Mouse (Mus musculus) kidney, embryonic 16.5 days (tissue): Measurements from ENCODE around the gene Itch. TPM values are rescaled to one million over a fixed set of nuclear protein-coding genes. Genes with fewer than 3 reads are reported as not detected.

Source experiments
- ATAC-seq: fragments of 200-750 bp; cut with Nextera tagmentation; 2 replicates; pipeline ENCODE4 v1.8.0; 2017; ENCODE audit warnings: moderate TSS enrichment; ENCODE audit not compliant: low FRiP score, low TSS enrichment
- H3K27ac ChIP-seq: fragments of 300-500 bp; sonication (generic); 2 replicates; pipeline ENCODE4 v1.5.1; 2014; ENCODE audit warnings: low read length
- H3K27me3 ChIP-seq: fragments of 300-500 bp; sonication (generic); 2 replicates; pipeline ENCODE4 v1.6.1; 2014; ENCODE audit warnings: low read length, control low read depth, mixed read lengths; ENCODE audit not compliant: insufficient read depth
- H3K36me3 ChIP-seq: fragments of 300-500 bp; sonication (generic); 2 replicates; pipeline ENCODE4 v1.6.1; 2014; ENCODE audit warnings: low read length, control low read depth, mixed read lengths; ENCODE audit not compliant: insufficient read depth
- H3K4me1 ChIP-seq: fragments of 300-500 bp; sonication (generic); 2 replicates; pipeline ENCODE4 v1.6.1; 2014; ENCODE audit warnings: low read length, control low read depth, mixed read lengths; ENCODE audit not compliant: insufficient read depth
- H3K4me2 ChIP-seq: fragments of 300-500 bp; sonication (generic); replicated peaks from 2 replicates; pipeline ENCODE4 v1.6.1; 2014; ENCODE audit warnings: low read depth, low read length
- H3K4me3 ChIP-seq: fragments of 300-500 bp; sonication (generic); 2 replicates; pipeline ENCODE4 v1.5.1; 2014; ENCODE audit warnings: mild to moderate bottlenecking, low read length
- H3K9ac ChIP-seq: fragments of 300-500 bp; sonication (generic); replicated peaks from 2 replicates; pipeline ENCODE4 v1.6.1; 2014; ENCODE audit warnings: low read length
- H3K9me3 ChIP-seq: fragments of 300-500 bp; sonication (generic); 2 replicates; pipeline ENCODE4 v1.6.1; 2016; ENCODE audit warnings: low read length, control low read depth
- WGBS: fragments of 180-500 bp; shearing (Covaris S2); extraction: QIAGEN DNeasy Blood & Tissue Kit; methylation state at CpG from one replicate; pipeline ENCODE4 v1.1.7; 2014; 5-methylcytosine and 5-hydroxymethylcytosine counted together
- polyA plus RNA-seq: library from polyadenylated mRNA; unstranded; fragments of >200 nt; fragmentation: Nextera tagmentation; extraction: Ambion mirVana; gene quantifications from 2 replicates; pipeline ENCODE4 v1.2.1, GENCODE M21; 2015

Itch gene
- 55.2 and 64.6 TPM in 2 replicates for polyA plus RNA-seq

- Histone ChIP-seq H3K9me3 (no peaks in the 10 kb centered on the region), H3K9ac (peak within 1 kb of the TSS; percentile 94), H3K4me2 (peak within 1 kb of the TSS; percentile 74), H3K4me3 (peak within 1 kb of the TSS; percentile 77), H3K4me1 (peaks cover 17% of the 10 kb centered on the region), H3K27me3 (no peaks in the 10 kb centered on the region), H3K27ac (peak within 1 kb of the TSS; percentile 88), H3K36me3 (peaks cover 6% of the 10 kb centered on the region)
- peak; percentile 98 for ATAC-seq
- 3% methylated on average over 52 of the region's 65 CpGs for WGBS
These were observed at the start of gene Itch for GRCm38 (mm10) chr2:155133011-155133976. Gene Itch (plus strand): TSS chr2:155133509.

GRCm38 (mm10) chr2:155084546-155084945 is 48.8 kb upstream of the Itch start:
- Histone ChIP-seq H3K27ac (no peak overlapping the region), H3K9me3 (no peaks in the 10 kb centered on the region), H3K9ac (no peak overlapping the region), H3K4me3 (no peak overlapping the region), H3K27me3 (no peaks in the 10 kb centered on the region), H3K4me1 (no peaks in the 10 kb centered on the region), H3K4me2 (no peak overlapping the region), H3K36me3 (no peaks in the 10 kb centered on the region)
- ATAC-seq: no peak
- WGBS: 85% methylated on average over 5 of the region's 5 CpGs

- no peaks in the 10 kb centered on the region for H3K27me3 ChIP-seq
- no peaks in the 10 kb centered on the region for H3K9me3 ChIP-seq
- no peaks in the 10 kb centered on the region for H3K36me3 ChIP-seq
- H3K9ac ChIP-seq: no peak overlapping the region
- H3K4me2 ChIP-seq: no peak overlapping the region
- WGBS: 82% methylated on average over 5 of the region's 5 CpGs
- ATAC-seq: no peak
- no peaks in the 10 kb centered on the region for H3K4me1 ChIP-seq
- no peak overlapping the region for H3K4me3 ChIP-seq
- no peak overlapping the region for H3K27ac ChIP-seq
These were observed 47.0 kb upstream of the Itch start for GRCm38 (mm10) chr2:155086328-155086727.

GRCm38 (mm10) chr2:155088264-155088663 is 45.0 kb upstream of the Itch start:
- H3K36me3 ChIP-seq: no peaks in the 10 kb centered on the region
- H3K27me3 ChIP-seq: no peaks in the 10 kb centered on the region
- no peaks in the 10 kb centered on the region for H3K4me1 ChIP-seq
- no peak for ATAC-seq
- no peak overlapping the region for H3K4me3 ChIP-seq
- H3K4me2 ChIP-seq: no peak overlapping the region
- WGBS: 66% methylated on average over 6 of the region's 6 CpGs
- no peak overlapping the region for H3K9ac ChIP-seq
- H3K9me3 ChIP-seq: no peaks in the 10 kb centered on the region
- no peak overlapping the region for H3K27ac ChIP-seq

GRCm38 (mm10) chr2:155090909-155091742 is 42.2 kb upstream of the Itch start:
- H3K4me2 ChIP-seq: no peak overlapping the region
- ATAC-seq: no peak
- no peaks in the 10 kb centered on the region for H3K9me3 ChIP-seq
- 61% methylated on average over 13 of the region's 13 CpGs for WGBS
- no peaks in the 10 kb centered on the region for H3K27me3 ChIP-seq
- H3K4me1 ChIP-seq: no peaks in the 10 kb centered on the region
- H3K36me3 ChIP-seq: no peaks in the 10 kb centered on the region
- H3K9ac ChIP-seq: no peak overlapping the region
- H3K27ac ChIP-seq: no peak overlapping the region
- H3K4me3 ChIP-seq: no peak overlapping the region

- H3K27ac ChIP-seq: no peak overlapping the region
- H3K9ac ChIP-seq: no peak overlapping the region
- H3K9me3 ChIP-seq: no peaks in the 10 kb centered on the region
- no peak for ATAC-seq
- no peak overlapping the region for H3K4me2 ChIP-seq
- WGBS: 69% methylated on average over 3 of the region's 3 CpGs
- H3K4me3 ChIP-seq: no peak overlapping the region
- H3K4me1 ChIP-seq: no peaks in the 10 kb centered on the region
- no peaks in the 10 kb centered on the region for H3K36me3 ChIP-seq
- H3K27me3 ChIP-seq: no peaks in the 10 kb centered on the region
These were observed 41.6 kb upstream of the Itch start for GRCm38 (mm10) chr2:155091743-155092075.

- no peak overlapping the region for H3K4me3 ChIP-seq
- no peaks in the 10 kb centered on the region for H3K36me3 ChIP-seq
- ATAC-seq: no peak
- no peaks in the 10 kb centered on the region for H3K4me1 ChIP-seq
- no peak overlapping the region for H3K27ac ChIP-seq
- no peak overlapping the region for H3K9ac ChIP-seq
- no peaks in the 10 kb centered on the region for H3K9me3 ChIP-seq
- no peaks in the 10 kb centered on the region for H3K27me3 ChIP-seq
- WGBS: 26% methylated on average over 4 of the region's 4 CpGs
- no peak overlapping the region for H3K4me2 ChIP-seq
These were observed 39.9 kb upstream of the Itch start for GRCm38 (mm10) chr2:155093418-155093817.

GRCm38 (mm10) chr2:155098720-155099380 is 34.5 kb upstream of the Itch start:
- H3K4me1 ChIP-seq: peaks cover 3% of the 10 kb centered on the region; the same call in 1 of the 2 replicates
- no peak overlapping the region for H3K9ac ChIP-seq
- ATAC-seq: no peak
- H3K27me3 ChIP-seq: no peaks in the 10 kb centered on the region
- 87% methylated on average over 9 of the region's 9 CpGs for WGBS
- no peak overlapping the region for H3K4me2 ChIP-seq
- H3K27ac ChIP-seq: no peak overlapping the region
- no peak overlapping the region for H3K4me3 ChIP-seq
- no peaks in the 10 kb centered on the region for H3K9me3 ChIP-seq
- no peaks in the 10 kb centered on the region for H3K36me3 ChIP-seq

GRCm38 (mm10) chr2:155099421-155099820 is 33.9 kb upstream of the Itch start:
- H3K9me3 ChIP-seq: no peaks in the 10 kb centered on the region
- 73% methylated on average over 7 of the region's 7 CpGs for WGBS
- H3K27ac ChIP-seq: no peak overlapping the region
- no peaks in the 10 kb centered on the region for H3K27me3 ChIP-seq
- no peak overlapping the region for H3K4me3 ChIP-seq
- no peak for ATAC-seq
- no peak overlapping the region for H3K9ac ChIP-seq
- H3K36me3 ChIP-seq: no peaks in the 10 kb centered on the region
- no peak overlapping the region for H3K4me2 ChIP-seq
- H3K4me1 ChIP-seq: peaks cover 3% of the 10 kb centered on the region; the same call in 1 of the 2 replicates
